Mouse (Mus musculus): ENCODE measurements around the gene Rhbdd3. TPM values are rescaled to one million over a fixed set of nuclear protein-coding genes. Genes with fewer than 3 reads are reported as not detected.
A peak's percentile ranks its signal among the peaks of the same experiment; 100 is the strongest.
"Not testable (repeated sequence)": the region's sequence is repeated elsewhere in the genome, so short reads cannot be mapped to it uniquely, and the experiment has no call there.

The Rhbdd3 gene
- polyA plus RNA-seq, 1 experiment from 2014 or later = 11.1 TPM

DNA sequence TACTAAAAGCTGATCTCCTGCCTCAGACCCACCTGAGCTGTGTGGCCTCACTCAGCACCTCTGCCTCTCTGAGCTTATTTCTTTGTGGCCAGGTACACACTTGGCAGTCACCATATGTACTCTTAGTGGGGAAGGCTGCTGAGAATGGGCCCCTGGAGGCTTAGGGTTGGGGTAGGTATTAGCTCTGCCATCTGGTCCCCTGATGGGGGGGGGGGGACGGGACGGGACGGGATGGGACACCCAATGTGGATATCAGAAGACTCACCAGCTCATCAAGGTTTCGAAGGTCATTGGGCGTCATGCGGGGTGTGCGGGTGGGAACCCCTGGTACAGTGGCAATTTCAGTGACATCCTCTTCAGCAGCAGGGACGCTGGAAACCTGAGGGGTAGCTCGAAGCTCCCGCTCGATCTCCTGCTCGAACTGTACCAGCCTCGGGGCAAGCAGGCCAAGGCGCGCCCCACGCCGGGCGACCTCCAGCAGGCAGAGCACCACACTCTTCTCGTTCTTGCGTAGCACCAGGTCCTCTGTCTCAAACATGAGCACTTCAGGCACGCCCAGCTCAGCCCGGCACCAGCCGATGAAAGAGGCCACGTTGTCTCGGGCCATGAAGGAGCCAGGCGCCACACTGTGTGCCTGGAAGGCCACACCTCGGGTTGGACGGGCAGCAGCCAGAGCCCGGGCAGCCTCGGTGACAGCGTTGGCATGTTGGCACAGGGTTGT, 35.0 kb upstream of the Rhbdd3 start:
- Histone ChIP-seq H3K36me3 (ENCODE audit: control insufficient read depth, insufficient read depth) (peaks cover 7% of the 10 kb centered on the region), H3K4me2 (ENCODE audit: low read depth, low read length) (no peak overlapping the region; the same call in 1 of the 2 replicates), H3K27me3 (ENCODE audit: control insufficient read depth, insufficient read depth, low read depth, low read length) (peaks cover 60% of the 10 kb centered on the region), H3K27ac (ENCODE audit: low read length) (no peak overlapping the region), H3K9me3 (replicated peaks; ENCODE audit: control insufficient read depth, low read length) (no peaks in the 10 kb centered on the region), H3K4me1 (ENCODE audit: control insufficient read depth, low read depth, low read length) (peaks cover 37% of the 10 kb centered on the region), H3K4me3 (ENCODE audit: low read depth, low read length) (peak overlapping the region; percentile 2), H3K9ac (ENCODE audit: low read depth, low read length) (no peak overlapping the region)
- no peak for ATAC-seq (ENCODE audit: low read depth)
- 64% methylated on average over 31 of the region's 31 CpGs for WGBS (ENCODE audit: insufficient replicate concordance)

DNA sequence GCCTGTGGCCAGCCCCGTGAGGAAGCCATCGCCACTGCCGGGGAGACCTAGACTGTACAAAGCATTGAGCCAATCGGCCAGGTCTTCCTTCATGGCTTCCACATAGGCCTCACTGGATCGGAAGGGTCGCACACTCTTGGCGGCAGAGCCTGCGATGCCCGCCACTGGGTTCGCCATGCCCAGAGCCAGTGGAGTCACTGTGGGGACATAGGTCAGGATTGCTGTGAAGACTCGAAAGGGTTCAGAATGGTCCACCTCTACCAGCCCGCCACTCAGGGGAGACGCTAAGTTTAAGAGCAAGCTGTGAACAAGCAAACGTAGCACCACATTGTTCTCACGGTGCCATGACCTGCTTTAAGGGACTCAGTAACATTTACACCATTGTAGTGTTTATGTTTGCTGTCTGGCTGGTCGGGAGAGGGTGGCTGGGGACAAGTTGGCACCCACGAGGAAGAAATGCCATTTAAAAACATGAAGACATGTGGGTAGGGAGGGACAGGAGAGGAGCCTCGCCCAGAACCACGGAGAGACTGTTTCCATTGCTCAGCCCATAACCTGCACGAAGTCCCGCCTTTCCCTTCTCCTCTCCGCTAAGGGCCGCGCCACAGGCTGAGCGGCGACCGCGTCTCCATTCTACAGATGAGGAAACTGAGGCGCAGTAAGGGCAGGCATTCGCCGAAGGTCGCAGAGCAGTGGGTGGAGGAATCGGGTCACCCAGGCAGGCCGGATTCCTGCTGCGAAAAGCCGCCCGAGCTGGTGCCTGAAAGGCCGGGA, 34.3 kb upstream of the Rhbdd3 start:
- Histone ChIP-seq H3K9me3 (replicated peaks; ENCODE audit: control insufficient read depth, low read length) (no peaks in the 10 kb centered on the region), H3K36me3 (ENCODE audit: control insufficient read depth, insufficient read depth) (peaks cover 13% of the 10 kb centered on the region), H3K27ac (ENCODE audit: low read length) (peak overlapping the region; percentile 39; the same call in 1 of the 2 replicates), H3K4me3 (ENCODE audit: low read depth, low read length) (peak overlapping the region; percentile 70), H3K4me1 (ENCODE audit: control insufficient read depth, low read depth, low read length) (peaks cover 37% of the 10 kb centered on the region), H3K4me2 (ENCODE audit: low read depth, low read length) (peak overlapping the region; percentile 99), H3K27me3 (ENCODE audit: control insufficient read depth, insufficient read depth, low read depth, low read length) (peaks cover 53% of the 10 kb centered on the region), H3K9ac (ENCODE audit: low read depth, low read length) (peak overlapping the region; percentile 75)
- 19% methylated on average over 38 of the region's 38 CpGs for WGBS (ENCODE audit: insufficient replicate concordance)
- no peak for ATAC-seq (ENCODE audit: low read depth)

DNA sequence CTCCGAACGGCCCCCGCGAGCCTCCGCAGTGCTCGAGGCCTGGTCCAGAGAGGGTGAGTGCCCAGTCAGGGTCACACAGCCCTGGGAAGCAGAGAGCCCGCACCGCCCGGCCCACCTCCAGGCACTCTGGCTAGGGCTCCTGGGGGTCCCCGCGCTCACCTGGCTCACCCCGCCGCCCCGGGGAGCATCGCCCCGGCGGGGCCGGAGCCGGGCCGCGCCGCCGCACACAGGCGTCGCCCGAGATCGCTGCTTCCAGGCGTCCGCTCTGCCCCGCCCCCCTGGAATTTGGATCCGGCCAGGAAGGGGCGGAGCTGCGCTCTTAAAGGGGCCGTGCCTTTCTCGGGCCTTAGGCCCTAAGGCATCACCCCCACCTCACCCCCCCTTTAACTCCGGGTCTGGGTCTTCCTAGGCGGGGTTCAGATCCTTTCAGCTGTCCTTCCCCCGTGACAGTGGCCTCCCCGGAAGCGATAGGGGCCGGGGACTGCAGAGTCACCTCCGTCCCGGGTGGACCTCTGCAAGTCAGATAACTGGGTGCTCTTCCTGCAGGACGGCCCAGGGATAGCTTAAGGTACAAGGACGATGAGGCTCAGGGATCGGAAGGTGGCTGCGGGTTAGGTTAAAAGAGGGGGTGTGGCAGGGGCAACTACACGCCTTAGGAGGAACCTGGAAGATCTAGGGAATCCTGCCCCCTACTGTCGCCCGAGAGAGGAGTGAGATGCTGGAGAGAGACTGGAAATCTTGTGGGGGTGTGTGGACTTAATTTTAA, 33.5 kb upstream of the Rhbdd3 start, which contains the start of gene Gas2l1:
Gene Gas2l1 (minus strand): TSS at position 272 of the 766 bp plus-strand sequence.
- Histone ChIP-seq H3K4me3 (ENCODE audit: low read depth, low read length) (peak within 1 kb of the TSS; percentile 70), H3K9ac (ENCODE audit: low read depth, low read length) (peak within 1 kb of the TSS; percentile 75), H3K4me2 (ENCODE audit: low read depth, low read length) (peak within 1 kb of the TSS; percentile 99), H3K27me3 (ENCODE audit: control insufficient read depth, insufficient read depth, low read depth, low read length) (peaks cover 45% of the 10 kb centered on the region), H3K9me3 (replicated peaks; ENCODE audit: control insufficient read depth, low read length) (no peaks in the 10 kb centered on the region), H3K4me1 (ENCODE audit: control insufficient read depth, low read depth, low read length) (peaks cover 34% of the 10 kb centered on the region), H3K27ac (ENCODE audit: low read length) (peak within 1 kb of the TSS; percentile 39; the same call in 1 of the 2 replicates), H3K36me3 (ENCODE audit: control insufficient read depth, insufficient read depth) (peaks cover 18% of the 10 kb centered on the region)
- peak; percentile 84 for ATAC-seq (ENCODE audit: low read depth)
- under 1% methylated on average over 48 of the region's 50 CpGs for whole genome bisulfite sequencing (ENCODE audit: insufficient replicate concordance)

GRCm38 (mm10) chr11:5067063-5067462, 31.7 kb upstream of the Rhbdd3 start:
- no peak overlapping the region for H3K9ac ChIP-seq (ENCODE audit: low read depth, low read length)
- peaks cover 27% of the 10 kb centered on the region for H3K27me3 ChIP-seq (ENCODE audit: control insufficient read depth, insufficient read depth, low read depth, low read length)
- no peak overlapping the region for H3K4me2 ChIP-seq (ENCODE audit: low read depth, low read length)
- peaks cover 25% of the 10 kb centered on the region for H3K4me1 ChIP-seq (ENCODE audit: control insufficient read depth, low read depth, low read length)
- no peaks in the 10 kb centered on the region for H3K9me3 ChIP-seq (replicated peaks; ENCODE audit: control insufficient read depth, low read length)
- H3K27ac ChIP-seq (ENCODE audit: low read length) = no peak overlapping the region
- no peak overlapping the region for H3K4me3 ChIP-seq (ENCODE audit: low read depth, low read length)
- H3K36me3 ChIP-seq (ENCODE audit: control insufficient read depth, insufficient read depth) = peaks cover 36% of the 10 kb centered on the region
- ATAC-seq (ENCODE audit: low read depth) = no peak

GRCm38 (mm10) chr11:5068126-5068971, 30.4 kb upstream of the Rhbdd3 start:
- H3K9ac ChIP-seq (ENCODE audit: low read depth, low read length) = no peak overlapping the region
- peaks cover 16% of the 10 kb centered on the region for H3K4me1 ChIP-seq (ENCODE audit: control insufficient read depth, low read depth, low read length)
- WGBS (ENCODE audit: insufficient replicate concordance) = 57% methylated on average over 9 of the region's 9 CpGs
- peaks cover 14% of the 10 kb centered on the region for H3K27me3 ChIP-seq (ENCODE audit: control insufficient read depth, insufficient read depth, low read depth, low read length)
- no peak for ATAC-seq (ENCODE audit: low read depth)
- no peaks in the 10 kb centered on the region for H3K9me3 ChIP-seq (replicated peaks; ENCODE audit: control insufficient read depth, low read length)
- no peak overlapping the region for H3K4me3 ChIP-seq (ENCODE audit: low read depth, low read length)
- H3K36me3 ChIP-seq (ENCODE audit: control insufficient read depth, insufficient read depth) = peaks cover 48% of the 10 kb centered on the region
- no peak overlapping the region for H3K27ac ChIP-seq (ENCODE audit: low read length)
- no peak overlapping the region for H3K4me2 ChIP-seq (ENCODE audit: low read depth, low read length)

GRCm38 (mm10) chr11:5074882-5075281, 23.8 kb upstream of the Rhbdd3 start:
- H3K4me2 ChIP-seq (ENCODE audit: low read depth, low read length) = no peak overlapping the region
- H3K36me3 ChIP-seq (ENCODE audit: control insufficient read depth, insufficient read depth) = peaks cover 74% of the 10 kb centered on the region
- H3K27me3 ChIP-seq (ENCODE audit: control insufficient read depth, insufficient read depth, low read depth, low read length) = no peaks in the 10 kb centered on the region
- H3K4me1 ChIP-seq (ENCODE audit: control insufficient read depth, low read depth, low read length) = no peaks in the 10 kb centered on the region
- ATAC-seq (ENCODE audit: low read depth) = peak; percentile 37; the same call in 1 of the 2 replicates
- H3K9ac ChIP-seq (ENCODE audit: low read depth, low read length) = no peak overlapping the region
- H3K9me3 ChIP-seq (replicated peaks; ENCODE audit: control insufficient read depth, low read length) = no peaks in the 10 kb centered on the region
- H3K4me3 ChIP-seq (ENCODE audit: low read depth, low read length) = no peak overlapping the region
- 69% methylated on average over 4 of the region's 4 CpGs for WGBS (ENCODE audit: insufficient replicate concordance)
- H3K27ac ChIP-seq (ENCODE audit: low read length) = no peak overlapping the region

GRCm38 (mm10) chr11:5075760-5076159, 23.0 kb upstream of the Rhbdd3 start:
- H3K27me3 ChIP-seq (ENCODE audit: control insufficient read depth, insufficient read depth, low read depth, low read length) = no peaks in the 10 kb centered on the region
- H3K9me3 ChIP-seq (replicated peaks; ENCODE audit: control insufficient read depth, low read length) = no peaks in the 10 kb centered on the region
- H3K9ac ChIP-seq (ENCODE audit: low read depth, low read length) = no peak overlapping the region
- no peak overlapping the region for H3K4me3 ChIP-seq (ENCODE audit: low read depth, low read length)
- no peak for ATAC-seq (ENCODE audit: low read depth)
- H3K4me1 ChIP-seq (ENCODE audit: control insufficient read depth, low read depth, low read length) = no peaks in the 10 kb centered on the region
- H3K4me2 ChIP-seq (ENCODE audit: low read depth, low read length) = no peak overlapping the region
- H3K36me3 ChIP-seq (ENCODE audit: control insufficient read depth, insufficient read depth) = peaks cover 72% of the 10 kb centered on the region
- no peak overlapping the region for H3K27ac ChIP-seq (ENCODE audit: low read length)

- WGBS (ENCODE audit: insufficient replicate concordance) = 80% methylated on average over 3 of the region's 5 CpGs
- H3K36me3 ChIP-seq (ENCODE audit: control insufficient read depth, insufficient read depth) = peaks cover 68% of the 10 kb centered on the region
- not testable (repeated sequence) for H3K27me3 ChIP-seq (ENCODE audit: control insufficient read depth, insufficient read depth, low read depth, low read length); H3K9ac ChIP-seq (ENCODE audit: low read depth, low read length); H3K9me3 ChIP-seq (replicated peaks; ENCODE audit: control insufficient read depth, low read length); H3K4me1 ChIP-seq (ENCODE audit: control insufficient read depth, low read depth, low read length); H3K4me3 ChIP-seq (ENCODE audit: low read depth, low read length); ATAC-seq (ENCODE audit: low read depth); H3K4me2 ChIP-seq (ENCODE audit: low read depth, low read length); H3K27ac ChIP-seq (ENCODE audit: low read length)
Observed at GRCm38 (mm10) chr11:5076843-5077242, 21.9 kb upstream of the Rhbdd3 start.

Measured in liver, embryonic 16.5 days (tissue).